Mouse (Mus musculus) CH12.LX (cell line): ENCODE data around the gene Zfp874a. TPM values are rescaled to one million over a fixed set of nuclear protein-coding genes. Genes with fewer than 3 reads are reported as not detected.

ENCODE experiments used
- DNase-seq: peaks from one replicate; pipeline ENCODE4 v3.0.0-alpha.2; 2013; ENCODE audit errors: extremely low read depth
- H3K27ac ChIP-seq: 2 replicates; pipeline ENCODE4 v1.5.1; 2012; ENCODE audit warnings: low read depth, mild to moderate bottlenecking, control low read depth, moderate library complexity; ENCODE audit not compliant: insufficient read depth
- H3K27me3 ChIP-seq: replicated peaks from 2 replicates; pipeline ENCODE3; 2012; ENCODE audit warnings: inconsistent platforms
- H3K36me3 ChIP-seq, 2 experiments: replicated peaks in 1 of 2; 2 replicates each; pipeline versions ENCODE3 to v1.6.1; 2012; ENCODE audit warnings: inconsistent platforms in 1 of 2, low read length in 1 of 2, mild to moderate bottlenecking in 1 of 2, mixed read lengths in 1 of 2, moderate library complexity in 1 of 2; ENCODE audit not compliant: control insufficient read depth in 1 of 2, insufficient read depth in 1 of 2
- H3K4me1 ChIP-seq, 2 experiments: 2 replicates each; pipeline ENCODE4 v1.6.1; 2012; ENCODE audit warnings: inconsistent platforms in 1 of 2, moderate library complexity in 1 of 2; ENCODE audit not compliant: insufficient read depth in 2 of 2, control insufficient read depth in 1 of 2
- H3K4me2 ChIP-seq: 2 replicates; pipeline ENCODE4 v1.6.1; 2012; ENCODE audit warnings: low read depth, mild to moderate bottlenecking, control low read depth; ENCODE audit not compliant: poor library complexity, insufficient read depth, severe bottlenecking
- H3K4me3 ChIP-seq, 3 experiments: fragments of 150-350 bp in 1 of 3; sonication (generic) in 1 of 3; replicated peaks in 1 of 3; 2 replicates each; pipeline versions ENCODE3 to v1.5.1; 2011 to 2012; ENCODE audit warnings: low read depth in 2 of 3, low read length in 2 of 3, mild to moderate bottlenecking in 2 of 3, moderate library complexity in 2 of 3, control low read depth in 1 of 3, improper control_type of control experiment in 1 of 3, inconsistent platforms in 1 of 3, mixed read lengths in 1 of 3; ENCODE audit not compliant: poor library complexity in 1 of 3
- H3K79me2 ChIP-seq: replicated peaks from 2 replicates; pipeline ENCODE4 v1.6.1; 2012; ENCODE audit warnings: mild to moderate bottlenecking, moderate library complexity; ENCODE audit not compliant: control insufficient read depth, poor library complexity, insufficient read depth, severe bottlenecking; ENCODE audit errors: extremely low read depth
- H3K9ac ChIP-seq: 2 replicates; pipeline ENCODE4 v1.6.1; 2012; ENCODE audit warnings: low read depth, mild to moderate bottlenecking, control low read depth, moderate library complexity; ENCODE audit not compliant: insufficient read depth
- H3K9me3 ChIP-seq: replicated peaks from 2 replicates; pipeline ENCODE3; 2012; ENCODE audit warnings: low read length, inconsistent platforms, mixed read lengths
- ELF1 ChIP-seq: IDR thresholded peaks from 2 replicates; pipeline ENCODE4 v1.6.1; 2014; ENCODE audit warnings: low read depth, mild to moderate bottlenecking, inconsistent platforms, low read length, improper control_type of control experiment
- EP300 ChIP-seq: IDR thresholded peaks from 2 replicates; pipeline ENCODE4 v1.6.1; 2011; ENCODE audit warnings: low read length, improper control_type of control experiment
- ETS1 ChIP-seq: conservative IDR thresholded peaks from 2 replicates; pipeline ENCODE4 v1.6.1; 2012; ENCODE audit warnings: low read depth, mild to moderate bottlenecking, inconsistent platforms, low read length, improper control_type of control experiment, moderate library complexity
- GABPA ChIP-seq: IDR thresholded peaks from 2 replicates; pipeline ENCODE4 v1.6.1; 2012; ENCODE audit warnings: low read depth, low read length, improper control_type of control experiment, inconsistent platforms; ENCODE audit not compliant: insufficient replicate concordance
- HCFC1 ChIP-seq: IDR thresholded peaks from 2 replicates; pipeline ENCODE4 v1.6.1; 2012; ENCODE audit warnings: low read depth, mild to moderate bottlenecking, inconsistent platforms, low read length, improper control_type of control experiment
- IRF4 ChIP-seq: IDR thresholded peaks from 2 replicates; pipeline ENCODE4 v1.6.1; 2014; ENCODE audit warnings: low read depth, mild to moderate bottlenecking, inconsistent platforms, low read length, improper control_type of control experiment
- KAT2A ChIP-seq: IDR thresholded peaks from 2 replicates; pipeline ENCODE4 v1.6.1; 2012; ENCODE audit warnings: low read length, improper control_type of control experiment, inconsistent platforms; ENCODE audit not compliant: insufficient replicate concordance
- MAFK ChIP-seq: IDR thresholded peaks from 2 replicates; pipeline ENCODE4 v1.6.1; 2011; ENCODE audit warnings: low read length, improper control_type of control experiment; ENCODE audit not compliant: insufficient replicate concordance
- MAX ChIP-seq: IDR thresholded peaks from 2 replicates; pipeline ENCODE4 v1.6.1; 2011; ENCODE audit warnings: low read length, improper control_type of control experiment
- MAZ ChIP-seq: IDR thresholded peaks from 2 replicates; pipeline ENCODE4 v1.6.1; 2012; ENCODE audit warnings: low read depth, mild to moderate bottlenecking, inconsistent platforms, low read length, improper control_type of control experiment, moderate library complexity
- MEF2A ChIP-seq: IDR thresholded peaks from 2 replicates; pipeline ENCODE4 v1.6.1; 2014; ENCODE audit warnings: low read depth, mild to moderate bottlenecking, inconsistent platforms, low read length, improper control_type of control experiment, borderline replicate concordance
- MXI1 ChIP-seq: IDR thresholded peaks from 2 replicates; pipeline ENCODE4 v1.6.1; 2011; ENCODE audit warnings: mild to moderate bottlenecking, low read depth, low read length, improper control_type of control experiment
- MYC ChIP-seq: IDR thresholded peaks from 2 replicates; pipeline ENCODE4 v1.6.1; 2011; ENCODE audit warnings: low read depth, mild to moderate bottlenecking, improper control_type of control experiment, low read length
- NELFE ChIP-seq: IDR thresholded peaks from 2 replicates; pipeline ENCODE4 v1.6.1; 2011; ENCODE audit warnings: low read depth, low read length, improper control_type of control experiment
- POLR2A ChIP-seq: IDR thresholded peaks from 2 replicates; pipeline ENCODE4 v1.6.1; 2011; ENCODE audit warnings: low read depth, mild to moderate bottlenecking, improper control_type of control experiment, low read length
- POLR2AphosphoS2 ChIP-seq: IDR thresholded peaks from 2 replicates; pipeline ENCODE4 v1.6.1; 2011; ENCODE audit warnings: low read depth, low read length, improper control_type of control experiment
- RCOR1 ChIP-seq: conservative IDR thresholded peaks from 2 replicates; pipeline ENCODE4 v1.6.1; 2012; ENCODE audit warnings: low read depth, mild to moderate bottlenecking, inconsistent platforms, low read length, improper control_type of control experiment
- SIN3A ChIP-seq: IDR thresholded peaks from 2 replicates; pipeline ENCODE4 v1.6.1; 2012; ENCODE audit warnings: low read length, improper control_type of control experiment, inconsistent platforms
- TBP ChIP-seq: conservative IDR thresholded peaks from 2 replicates; pipeline ENCODE4 v1.6.1; 2011; ENCODE audit warnings: low read depth, low read length, improper control_type of control experiment
- TCF12 ChIP-seq: IDR thresholded peaks from 2 replicates; pipeline ENCODE4 v1.6.1; 2014; ENCODE audit warnings: low read depth, mild to moderate bottlenecking, inconsistent platforms, low read length, improper control_type of control experiment
- USF1 ChIP-seq: IDR thresholded peaks from 2 replicates; pipeline ENCODE4 v1.6.1; 2014; ENCODE audit warnings: low read depth, mild to moderate bottlenecking, inconsistent platforms, low read length, improper control_type of control experiment
- USF2 ChIP-seq: conservative IDR thresholded peaks from 2 replicates; pipeline ENCODE4 v1.6.1; 2011; ENCODE audit warnings: low read depth, low read length, improper control_type of control experiment
- ZC3H11A ChIP-seq: IDR thresholded peaks from 2 replicates; pipeline ENCODE4 v1.6.1; 2012; ENCODE audit warnings: low read depth, mild to moderate bottlenecking, inconsistent platforms, low read length, improper control_type of control experiment
- ZKSCAN1 ChIP-seq: IDR thresholded peaks from 2 replicates; pipeline ENCODE4 v1.6.1; 2012; ENCODE audit warnings: low read depth, inconsistent platforms, low read length, improper control_type of control experiment, borderline replicate concordance
- ZMIZ1 ChIP-seq: IDR thresholded peaks from 2 replicates; pipeline ENCODE4 v1.6.1; 2012; ENCODE audit warnings: low read depth, mild to moderate bottlenecking, inconsistent platforms, low read length, improper control_type of control experiment
- dilution Hi-C: fragments of 300-500 bp; cut with MboI; formaldehyde crosslinking; loops from 2 replicates; pipeline ENCODE4 v1.14.3; 2020; ENCODE audit warnings: low sequenced_read_pairs; ENCODE audit not compliant: extremely low pct_unique_long_range_greater_than_20kb, extremely low pct_ligation_motif_present
- in situ Hi-C: fragments of 300-500 bp; cut with MboI; formaldehyde crosslinking; loops from 3 replicates; pipeline ENCODE4 v1.14.3; 2019; ENCODE audit warnings: low sequenced_read_pairs, low pct_ligation_motif_present, low pct_unique_long_range_greater_than_20kb, mixed read lengths
- polyA plus RNA-seq: library from polyadenylated mRNA; unstranded; fragments of >175 nt; gene quantifications from 2 replicates; pipeline ENCODE4 v1.2.1, GENCODE M21; 2012; ENCODE audit warnings: low read depth; ENCODE audit not compliant: insufficient read length
- total RNA-seq, 2 experiments: library from RNA; depleted of rRNA; stranded (reverse); fragments of 300-350 nt in 1 of 2; fragments of >200 nt in 1 of 2; gene quantifications; 2 replicates each; pipeline ENCODE4 v1.2.3; 2012 to 2014

Zfp874a gene
- total and polyA plus RNA-seq, 3 experiments = 6.5 to 16.8 (median 7.6) TPM

GRCm38 (mm10) chr13:67500084-67500719 lies 48.8 kb upstream of the Zfp874a start, which contains the start of gene Zfp58:
Gene Zfp58 (minus strand): TSS chr13:67500555.
- Histone ChIP-seq H3K9ac (peak within 1 kb of the TSS; percentile 50), H3K4me3 (peak within 1 kb of the TSS; percentile 63 to 88 (median 79)), H3K4me1 (peaks cover 3 to 13% of the 10 kb centered on the region in 2 experiments; a peak in 2 of 4 replicates), H3K36me3 (peaks cover 0 to 1% of the 10 kb centered on the region in 2 experiments), H3K9me3 (no peaks in the 10 kb centered on the region), H3K27me3 (no peaks in the 10 kb centered on the region), H3K4me2 (peak within 1 kb of the TSS; percentile 54), H3K27ac (no peak within 1 kb of the TSS), H3K79me2 (peaks cover 7% of the 10 kb centered on the region; the same call in 1 of the 2 replicates)
- TF ChIP-seq MYC (no peak; the same call in none of the 2 replicates), ELF1 (peak; percentile 96), MEF2A (peak; percentile 38; the same call in 1 of the 2 replicates), MAFK (no peak), KAT2A (peak; percentile 90; the same call in 1 of the 2 replicates), POLR2A (peak; percentile 75), NELFE (peak; percentile 65; the same call in 1 of the 2 replicates), ZMIZ1 (peak; percentile 57; the same call in 1 of the 2 replicates), GABPA (peak; percentile 25; the same call in 1 of the 2 replicates), TBP (peak; percentile 83; the same call in 1 of the 2 replicates), ETS1 (no peak), RCOR1 (no peak), SIN3A (peak; percentile 56), ZKSCAN1 (peak; percentile 92), TCF12 (peak; percentile 70), ZC3H11A (no peak), MAX (peak; percentile 36; the same call in 1 of the 2 replicates), HCFC1 (peak; percentile 97), MXI1 (peak; percentile 51; the same call in 1 of the 2 replicates)
- DNase-seq = peak; percentile 73
- in situ Hi-C loops = no loop called here
- dilution Hi-C loops = no loop called here

GRCm38 (mm10) chr13:67495631-67496030 lies 44.2 kb upstream of the Zfp874a start:
- Histone ChIP-seq H3K27me3 (no peaks in the 10 kb centered on the region), H3K4me1 (peaks cover 3 to 13% of the 10 kb centered on the region in 2 experiments; a peak in 2 of 4 replicates)
- TF ChIP-seq RCOR1 (no peak), IRF4 (no peak), HCFC1 (no peak), MAZ (no peak), KAT2A (no peak), MAX (no peak), USF2 (no peak), EP300 (no peak), USF1 (no peak), POLR2AphosphoS2 (no peak)

More at GRCm38 (mm10) chr13:67495631-67496030, 44.2 kb upstream of the Zfp874a start:
- Histone ChIP-seq H3K9me3 (peaks cover 12% of the 10 kb centered on the region), H3K36me3 (peaks cover 29 to 34% of the 10 kb centered on the region in 2 experiments), H3K27ac (no peak overlapping the region), H3K79me2 (peaks cover 7% of the 10 kb centered on the region; the same call in 1 of the 2 replicates), H3K4me2 (no peak overlapping the region), H3K9ac (no peak overlapping the region), H3K4me3 (no peak overlapping the region)
- in situ Hi-C loops = no loop called here
- DNase-seq = no peak
- dilution Hi-C loops = no loop called here
